Mouse (Mus musculus) liver, adult 2 months (tissue): ENCODE data around the gene Cacna1g. TPM values are rescaled to one million over a fixed set of nuclear protein-coding genes. Genes with fewer than 3 reads are reported as not detected.

Experiments
- DNase-seq: peaks from one replicate; pipeline ENCODE4 v3.0.0-alpha.2; 2011; ENCODE audit warnings: low read depth, low spot score; ENCODE audit errors: extremely low read depth
- H3K27ac ChIP-seq: fragments of 200-500 bp; replicated peaks from 2 replicates; pipeline ENCODE4 v1.5.1; 2012; ENCODE audit warnings: low read depth, mild to moderate bottlenecking, control low read depth, inconsistent platforms, low read length; ENCODE audit not compliant: insufficient read depth
- H3K27me3 ChIP-seq: fragments of 200-500 bp; 2 replicates; pipeline ENCODE4 v1.6.1; 2012; ENCODE audit warnings: mild to moderate bottlenecking, moderate library complexity, low read length, inconsistent platforms; ENCODE audit not compliant: control insufficient read depth, insufficient read depth
- H3K36me3 ChIP-seq: fragments of 200-500 bp; 2 replicates; pipeline ENCODE4 v1.6.1; 2012; ENCODE audit warnings: low read length, inconsistent platforms; ENCODE audit not compliant: control insufficient read depth, insufficient read depth
- H3K4me1 ChIP-seq: fragments of 200-500 bp; 2 replicates; pipeline ENCODE4 v1.6.1; 2011; ENCODE audit warnings: low read length; ENCODE audit not compliant: control insufficient read depth, insufficient read depth
- H3K4me3 ChIP-seq: fragments of 200-500 bp; 2 replicates; pipeline ENCODE4 v1.5.1; 2011; ENCODE audit warnings: low read depth, mild to moderate bottlenecking, control low read depth, low read length, moderate library complexity; ENCODE audit not compliant: insufficient read depth
- H3K79me2 ChIP-seq: fragments of 200-500 bp; 2 replicates; pipeline ENCODE4 v1.6.1; 2012; ENCODE audit warnings: inconsistent platforms, mild to moderate bottlenecking, low read length, moderate library complexity; ENCODE audit not compliant: control insufficient read depth, insufficient read depth
- H3K9ac ChIP-seq: fragments of 200-500 bp; 2 replicates; pipeline ENCODE4 v1.6.1; 2012; ENCODE audit warnings: low read depth, mild to moderate bottlenecking, control low read depth, inconsistent platforms, low read length
- CTCF ChIP-seq: fragments of 200-500 bp; IDR thresholded peaks from 2 replicates; pipeline ENCODE4 v1.5.1; 2011; ENCODE audit warnings: low read depth, low read length, control low read depth
- POLR2A ChIP-seq: fragments of 200-500 bp; IDR thresholded peaks from 2 replicates; pipeline ENCODE4 v1.6.1; 2011; ENCODE audit warnings: low read length, control low read depth; ENCODE audit not compliant: insufficient read depth; ENCODE audit errors: extremely low read depth
- WGBS: fragments of 180-500 bp; shearing (Covaris S2); methylation state at CpG from one replicate; pipeline ENCODE4 v1.1.7; 2018; 5-methylcytosine and 5-hydroxymethylcytosine counted together
- polyA plus RNA-seq: library from polyadenylated mRNA; depleted of rRNA; stranded (reverse); fragments of >200 nt; gene quantifications from 2 replicates; pipeline ENCODE4 v1.2.3, GENCODE M21; 2012
- total RNA-seq: library from RNA; depleted of rRNA; stranded (reverse); fragments of >200 nt; gene quantifications from 2 replicates; pipeline ENCODE4 v1.2.3, GENCODE M21; 2014

Cacna1g gene
- total and polyA plus RNA-seq, 2 experiments = under 0.01 to 0.26 TPM

- Histone ChIP-seq H3K79me2 (no peaks in the 10 kb centered on the region), H3K4me1 (peaks cover 6% of the 10 kb centered on the region; the same call in 1 of the 2 replicates), H3K27me3 (peaks cover 15% of the 10 kb centered on the region), H3K36me3 (no peaks in the 10 kb centered on the region), H3K9ac (no peak overlapping the region), H3K4me3 (no peak overlapping the region), H3K27ac (no peak overlapping the region)
- 69% methylated on average over 7 of the region's 7 CpGs for WGBS
- TF ChIP-seq CTCF = no peak
- TF ChIP-seq POLR2A = no peak
- DNase-seq = no peak
Observed at GRCm38 (mm10) chr11:94470391-94470790, 3.6 kb downstream of the Cacna1g start.

DNA sequence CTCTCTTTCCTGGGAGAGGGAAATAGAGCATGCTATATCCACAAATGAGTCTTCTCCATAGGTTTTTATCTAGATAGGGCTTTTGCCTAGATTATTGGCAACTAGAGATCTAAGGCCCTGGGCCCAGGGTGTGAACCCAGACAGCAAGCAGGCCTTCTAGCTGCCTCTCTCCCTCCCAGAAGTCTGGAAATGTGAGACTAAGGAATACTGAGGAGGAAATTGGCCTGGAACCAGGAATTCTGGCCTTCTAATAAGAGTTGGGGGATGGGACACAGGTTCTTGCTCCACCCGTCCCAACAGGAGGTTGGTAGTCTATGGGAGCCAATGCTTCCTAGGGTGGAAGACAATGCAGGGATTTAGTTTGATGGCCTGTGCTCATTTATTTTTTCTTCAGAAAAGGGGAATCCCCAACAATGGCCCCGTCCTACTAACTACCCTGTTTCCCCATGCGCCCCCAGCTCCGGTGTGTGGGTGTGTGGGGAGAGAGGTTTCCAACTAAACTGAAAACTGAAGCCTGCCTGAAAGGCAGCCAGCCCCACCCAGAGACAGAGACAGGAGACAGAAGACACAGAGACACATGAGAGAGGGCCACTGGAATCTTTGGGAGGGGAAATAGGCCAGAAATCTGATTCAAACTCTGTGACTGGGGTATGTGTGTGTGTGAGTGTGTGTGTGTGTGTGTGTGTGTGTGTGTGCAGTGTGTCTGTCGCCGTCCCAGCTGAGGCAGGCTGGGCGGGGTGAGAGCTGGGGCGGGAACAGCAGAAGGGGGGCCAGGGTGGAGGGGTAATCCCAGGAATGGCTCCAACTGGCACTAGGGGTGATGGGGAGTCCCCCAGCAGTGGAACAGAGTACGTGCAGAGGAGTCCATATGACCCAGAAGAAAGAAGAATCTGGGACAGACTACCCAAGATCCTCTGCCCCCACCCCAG, 4.6 kb downstream of the Cacna1g start:
- Histone ChIP-seq H3K9ac (no peak overlapping the region), H3K79me2 (no peaks in the 10 kb centered on the region), H3K27me3 (peaks cover 15% of the 10 kb centered on the region), H3K36me3 (no peaks in the 10 kb centered on the region), H3K4me1 (peaks cover 4% of the 10 kb centered on the region; the same call in 1 of the 2 replicates), H3K27ac (no peak overlapping the region), H3K4me3 (no peak overlapping the region)
- DNase-seq = no peak
- TF ChIP-seq CTCF = no peak
- TF ChIP-seq POLR2A = no peak
- 68% methylated on average over 9 of the region's 9 CpGs for WGBS

DNA sequence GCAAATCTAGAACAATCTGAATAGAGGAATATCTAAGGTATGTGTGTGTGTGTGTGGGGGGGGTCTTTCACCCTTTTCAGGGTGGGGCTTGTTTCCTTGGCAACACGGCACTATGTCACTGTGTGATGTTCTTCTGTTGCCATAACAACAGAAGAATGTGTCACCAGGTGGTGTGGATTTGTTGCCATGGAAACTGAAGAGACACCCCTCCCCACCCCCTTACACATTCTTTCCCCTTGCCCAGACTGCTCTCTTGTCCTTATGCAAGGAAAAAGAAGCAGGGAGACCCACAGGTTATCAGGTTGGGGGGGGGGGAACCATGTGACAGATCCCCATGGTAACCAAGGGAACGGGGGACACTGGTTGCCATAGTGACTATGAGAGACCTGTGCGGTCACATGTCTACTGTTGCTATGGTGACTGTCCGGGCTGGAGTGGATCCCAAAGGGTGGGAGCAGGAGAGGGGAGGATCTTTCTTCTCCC, 5.4 kb downstream of the Cacna1g start:
- WGBS = 64% methylated on average over 4 of the region's 4 CpGs
- DNase-seq = no peak
- Histone ChIP-seq H3K79me2 (no peaks in the 10 kb centered on the region), H3K27me3 (peaks cover 12% of the 10 kb centered on the region), H3K27ac (no peak overlapping the region), H3K9ac (no peak overlapping the region), H3K36me3 (no peaks in the 10 kb centered on the region), H3K4me3 (no peak overlapping the region), H3K4me1 (peaks cover 2% of the 10 kb centered on the region; the same call in 1 of the 2 replicates)
- TF ChIP-seq POLR2A (no peak), CTCF (no peak)

DNA sequence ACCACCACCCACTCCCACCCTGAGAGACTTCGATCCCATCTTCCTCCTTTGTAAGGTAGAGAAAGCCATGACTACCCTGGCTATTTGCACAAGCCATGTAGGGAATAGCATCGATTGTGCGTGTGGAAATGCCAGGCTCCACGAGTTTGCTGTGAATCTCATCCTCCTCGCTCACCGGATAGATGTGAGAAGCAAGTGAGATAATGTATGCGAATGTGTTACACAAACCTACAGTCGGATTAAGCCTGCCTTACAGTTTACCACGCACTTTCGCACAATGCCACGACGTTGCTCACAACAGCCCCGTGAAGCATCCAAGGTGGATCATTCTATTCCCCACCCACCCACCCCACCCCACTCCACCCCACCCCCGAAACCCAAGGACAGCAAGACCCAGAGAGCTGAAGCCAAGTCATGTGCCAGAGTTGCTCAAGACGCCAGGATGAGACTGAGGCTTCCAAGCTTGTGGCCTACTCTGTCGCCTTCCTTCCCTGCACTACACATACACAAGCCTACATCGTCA, 7.6 kb downstream of the Cacna1g start:
- no peaks in the 10 kb centered on the region for H3K36me3 ChIP-seq
- no peaks in the 10 kb centered on the region for H3K4me1 ChIP-seq
- no peak overlapping the region for H3K9ac ChIP-seq
- no peaks in the 10 kb centered on the region for H3K79me2 ChIP-seq
- TF ChIP-seq CTCF (no peak), POLR2A (no peak)
- H3K27ac ChIP-seq = no peak overlapping the region
- no peaks in the 10 kb centered on the region for H3K27me3 ChIP-seq
- no peak for DNase-seq
- 92% methylated on average over 17 of the region's 17 CpGs for WGBS
- no peak overlapping the region for H3K4me3 ChIP-seq

DNA sequence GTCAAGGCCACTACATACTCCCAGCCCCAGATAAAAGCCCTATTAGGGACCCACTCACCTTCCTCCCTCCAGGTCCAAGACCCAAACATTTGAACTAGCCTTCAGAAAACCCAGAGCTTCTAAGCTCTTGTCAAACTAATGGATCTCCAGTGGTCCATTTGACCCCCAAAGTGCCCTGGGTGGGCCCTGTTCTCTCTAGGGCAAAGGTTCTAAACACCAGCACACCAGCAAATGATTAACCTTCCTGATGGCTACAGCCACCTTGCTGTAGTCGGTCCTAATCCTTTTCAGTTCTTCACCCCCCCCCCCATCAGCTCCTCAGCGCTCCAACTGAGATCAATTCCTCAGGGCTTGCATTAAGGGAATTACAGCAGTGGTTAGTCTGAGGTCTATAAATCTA, 9.8 kb downstream of the Cacna1g start:
- H3K9ac ChIP-seq = no peak overlapping the region
- no peaks in the 10 kb centered on the region for H3K4me1 ChIP-seq
- no peaks in the 10 kb centered on the region for H3K36me3 ChIP-seq
- H3K27me3 ChIP-seq = no peaks in the 10 kb centered on the region
- no peak overlapping the region for H3K4me3 ChIP-seq
- WGBS = 27% methylated on average over 2 of the region's 2 CpGs
- DNase-seq = no peak
- no peaks in the 10 kb centered on the region for H3K79me2 ChIP-seq
- no peak for TF ChIP-seq CTCF
- no peak for TF ChIP-seq POLR2A
- no peak overlapping the region for H3K27ac ChIP-seq
